Comparison of ENCODE assay signal across 9 mouse cellular contexts in genomic region chr7:45561624-45562520, GRCm38 (mm10). TPM values are rescaled to one million over a fixed set of nuclear protein-coding genes. Genes with fewer than 3 reads are reported as not detected.
DNase-seq lines count a peak whose midpoint lies in the region; ATAC-seq and TF ChIP-seq lines count a peak whose summit lies in the region.
"Had no signal": no experiment of that assay in that cellular context is flagged by ENCODE, and none has a peak within 500 bp of the region (broad histone marks: within the 10 kb centered on the region; RNA-seq: fewer than 3 reads in every experiment).

No protein-coding gene starts in this region.

- ATAC-seq in heart, embryonic 15.5 days (replicated peaks; ENCODE audit: insufficient number of reproducible peaks, insufficient read depth, low FRiP score, low read depth), result no peak; the same call in 1 of the 2 replicates
- ATAC-seq in embryonic facial prominence, embryonic 12.5 days (ENCODE audit: insufficient number of reproducible peaks, insufficient read depth, low FRiP score, low TSS enrichment), result no peak
- ATAC-seq in liver, embryonic 14.5 days (ENCODE audit: insufficient read depth), result peak; percentile 75

- 47% methylated on average over 12 of the region's 12 CpGs for WGBS in heart, embryonic 15.5 days
- 45% methylated on average over 12 of the region's 12 CpGs for WGBS in embryonic facial prominence, embryonic 12.5 days
- 25% methylated on average over 12 of the region's 12 CpGs for WGBS in liver, embryonic 14.5 days (ENCODE audit: insufficient replicate concordance)
- WGBS in thymus, adult 2 months, result 52% methylated on average over 12 of the region's 12 CpGs

- TF ChIP-seq CTCF in ES-Bruce4 (IDR thresholded peaks at IDR 0.05; ENCODE audit: low read depth, low read length), result no peak
- TF ChIP-seq CTCF in liver, embryonic 14.5 days (IDR thresholded peaks at IDR 0.05; ENCODE audit: low read depth), result 0 out of 2 replicates have a peak, but pooled peaks have one; percentile 9
- TF ChIP-seq CTCF in thymus, adult 2 months (IDR thresholded peaks at IDR 0.05; ENCODE audit: borderline replicate concordance, control insufficient read depth, extremely low read depth, insufficient read depth, low read length, poor library complexity), result no peak

- no peak for TF ChIP-seq POLR2A in ES-Bruce4 (IDR thresholded peaks at IDR 0.05; ENCODE audit: insufficient read depth, low read length)
- TF ChIP-seq POLR2A in thymus, adult 2 months (IDR thresholded peaks at IDR 0.05; ENCODE audit: control insufficient read depth, extremely low read depth, insufficient read depth, low read length, poor library complexity), result no peak

- H3K4me3 ChIP-seq in heart, embryonic 15.5 days, result no peak overlapping the region
- H3K4me3 ChIP-seq in ES-Bruce4 (ENCODE audit: low read depth, low read length), result peak overlapping the region; percentile 30
- no peak overlapping the region for H3K4me3 ChIP-seq in embryonic facial prominence, embryonic 12.5 days
- peak overlapping the region; percentile 15 to 38; a peak in 3 of 4 replicates for H3K4me3 ChIP-seq in liver, embryonic 14.5 days (ENCODE audit: insufficient read depth in 1 of 2, low read depth in 2 of 2, low read length in 2 of 2)
- H3K4me3 ChIP-seq in thymus, adult 2 months (ENCODE audit: control insufficient read depth, insufficient read depth, low read length), result no peak overlapping the region
- H3K4me3 ChIP-seq: forebrain, embryonic 10.5 days had no signal

- peaks cover 13% of the 10 kb centered on the region for H3K4me1 ChIP-seq in heart, embryonic 15.5 days (replicated peaks)
- peaks cover 9% of the 10 kb centered on the region for H3K4me1 ChIP-seq in ES-Bruce4 (ENCODE audit: control insufficient read depth, insufficient read depth, low read length)
- H3K4me1 ChIP-seq in embryonic facial prominence, embryonic 12.5 days, result peaks cover 8% of the 10 kb centered on the region; the same call in 1 of the 2 replicates
- peaks cover 8 to 23% of the 10 kb centered on the region in 2 experiments for H3K4me1 ChIP-seq in liver, embryonic 14.5 days (replicated peaks; ENCODE audit: control insufficient read depth in 2 of 2, insufficient read depth in 2 of 2, low read length in 1 of 2)
- H3K4me1 ChIP-seq in thymus, adult 2 months (replicated peaks; ENCODE audit: control insufficient read depth, insufficient read depth, low read length), result peaks cover 22% of the 10 kb centered on the region

- 0 out of 2 replicates have a peak, but pooled peaks have one; percentile 8 for TF ChIP-seq EP300 in ES-Bruce4 (IDR thresholded peaks at IDR 0.05; ENCODE audit: insufficient read depth, low read depth, low read length)
- no peak for TF ChIP-seq EP300 in liver, embryonic 14.5 days (IDR thresholded peaks at IDR 0.05; ENCODE audit: low read depth)

- H3K9me3 ChIP-seq in heart, embryonic 15.5 days (replicated peaks), result no peaks in the 10 kb centered on the region
- no peaks in the 10 kb centered on the region for H3K9me3 ChIP-seq in ES-Bruce4 (replicated peaks; ENCODE audit: control insufficient read depth, insufficient read depth, low read length, poor library complexity, severe bottlenecking)
- no peaks in the 10 kb centered on the region for H3K9me3 ChIP-seq in embryonic facial prominence, embryonic 12.5 days
- no peaks in the 10 kb centered on the region for H3K9me3 ChIP-seq in liver, embryonic 14.5 days (ENCODE audit: control insufficient read depth, low read length)
- H3K9me3 ChIP-seq: forebrain, embryonic 10.5 days had no signal

- no peak for DNase-seq in heart, postnatal 36 days
- DNase-seq in liver, embryonic 14.5 days (ENCODE audit: low read depth in 3 of 3, low spot score in 3 of 3), result no peak
- no peak for DNase-seq in thymus, postnatal 36 days
- DNase-seq in B cell, adult 2 months, result no peak
- no peak for DNase-seq in thymus, adult 2 months

- H3K4me2 ChIP-seq in heart, embryonic 15.5 days, result peak overlapping the region; percentile 29
- no peak overlapping the region for H3K4me2 ChIP-seq in embryonic facial prominence, embryonic 12.5 days (replicated peaks)
- H3K4me2 ChIP-seq in liver, embryonic 14.5 days (ENCODE audit: low read depth), result peak overlapping the region; percentile 52

- no peak overlapping the region for H3K9ac ChIP-seq in heart, embryonic 15.5 days
- H3K9ac ChIP-seq in ES-Bruce4 (ENCODE audit: low read depth, poor library complexity, severe bottlenecking), result peak overlapping the region; percentile 78
- no peak overlapping the region for H3K9ac ChIP-seq in embryonic facial prominence, embryonic 12.5 days
- H3K9ac ChIP-seq in liver, embryonic 14.5 days (replicated peaks), result peak overlapping the region; percentile 48

- no peak overlapping the region for H3K27ac ChIP-seq in heart, embryonic 15.5 days
- H3K27ac ChIP-seq in ES-Bruce4 (ENCODE audit: insufficient read depth, low read length), result peak overlapping the region; percentile 74
- H3K27ac ChIP-seq in embryonic facial prominence, embryonic 12.5 days, result peak overlapping the region; percentile 12; the same call in 1 of the 2 replicates
- H3K27ac ChIP-seq in liver, embryonic 14.5 days, result no peak overlapping the region
- H3K27ac ChIP-seq in thymus, adult 2 months (ENCODE audit: control insufficient read depth, insufficient read depth, low read length), result no peak overlapping the region
- H3K27ac ChIP-seq: forebrain, embryonic 10.5 days had no signal

- H3K36me3 ChIP-seq in heart, embryonic 15.5 days, result no peaks in the 10 kb centered on the region
- H3K36me3 ChIP-seq in ES-Bruce4 (ENCODE audit: control insufficient read depth, insufficient read depth, low read length, poor library complexity, severe bottlenecking), result no peaks in the 10 kb centered on the region
- H3K36me3 ChIP-seq in embryonic facial prominence, embryonic 12.5 days, result no peaks in the 10 kb centered on the region
- no peaks in the 10 kb centered on the region for H3K36me3 ChIP-seq in liver, embryonic 14.5 days (replicated peaks; ENCODE audit: control insufficient read depth, insufficient read depth, low read depth)
- H3K36me3 ChIP-seq in thymus, adult 2 months (ENCODE audit: control insufficient read depth, insufficient read depth, low read length), result no peaks in the 10 kb centered on the region
- H3K36me3 ChIP-seq: forebrain, embryonic 10.5 days had no signal

- intact Hi-C loops in heart, postnatal 36 days (cut with DNase I), result loop anchor here (1.0 to 2.0 kb wide), 3 partner anchors 31 to 111 kb away; no protein-coding TSS in a partner anchor

- no peaks in the 10 kb centered on the region for H3K27me3 ChIP-seq in heart, embryonic 15.5 days
- no peaks in the 10 kb centered on the region for H3K27me3 ChIP-seq in ES-Bruce4 (ENCODE audit: control insufficient read depth, insufficient read depth, low read length, poor library complexity, severe bottlenecking)
- H3K27me3 ChIP-seq in embryonic facial prominence, embryonic 12.5 days, result no peaks in the 10 kb centered on the region
- H3K27me3 ChIP-seq in liver, embryonic 14.5 days (ENCODE audit: control insufficient read depth, insufficient read depth, low read length), result no peaks in the 10 kb centered on the region
- no peaks in the 10 kb centered on the region for H3K27me3 ChIP-seq in thymus, adult 2 months (ENCODE audit: control insufficient read depth, insufficient read depth, low read length)

RNA-seq across cellular contexts. Expression of gene Hsd17b14, which starts 7.2 kb away (rescaled TPM):
- polyA plus RNA-seq in heart, embryonic 15.5 days (2015; fragmentation: Nextera tagmentation; extraction: Ambion mirVana), result 0.24 and 0.82 TPM in 2 replicates
- total RNA-seq in heart, postnatal 36 days (2021), result under 1 TPM; 0.41 to 0.67 TPM
- polyA plus RNA-seq in ES-Bruce4 (2011; ENCODE audit: insufficient read depth, insufficient read length, low read depth, missing spikeins), result 55.0 and 62.2 TPM in 2 replicates
- 0.56 and 1.5 TPM in 2 replicates for polyA plus RNA-seq in embryonic facial prominence, embryonic 12.5 days (2016; fragmentation: Nextera tagmentation; extraction: Ambion mirVana)
- 0.95 and 2.1 TPM in 2 replicates for polyA plus RNA-seq in liver, embryonic 14.5 days (2012; rRNA removed)
- polyA plus RNA-seq in liver, embryonic 14.5 days (2014; fragmentation: Nextera tagmentation; extraction: Ambion mirVana), result 1.2 and 2.5 TPM in 2 replicates
- 2.2 and 2.6 TPM in 2 replicates for polyA plus RNA-seq in thymus, adult 2 months (2012; rRNA removed)

RNA-seq across cellular contexts. Expression of gene Bcat2, which starts 8.1 kb away (rescaled TPM):
- 79.4 and 84.5 TPM in 2 replicates for polyA plus RNA-seq in heart, embryonic 15.5 days (2015; fragmentation: Nextera tagmentation; extraction: Ambion mirVana)
- total RNA-seq in heart, postnatal 36 days (2021), result 100 to 1,000 TPM; 232 to 235 TPM
- polyA plus RNA-seq in ES-Bruce4 (2011; ENCODE audit: insufficient read depth, insufficient read length, low read depth, missing spikeins), result 104 and 144 TPM in 2 replicates
- polyA plus RNA-seq in embryonic facial prominence, embryonic 12.5 days (2016; fragmentation: Nextera tagmentation; extraction: Ambion mirVana), result 49.9 and 59.3 TPM in 2 replicates
- 38.8 and 40.6 TPM in 2 replicates for polyA plus RNA-seq in liver, embryonic 14.5 days (2012; rRNA removed)
- polyA plus RNA-seq in liver, embryonic 14.5 days (2014; fragmentation: Nextera tagmentation; extraction: Ambion mirVana), result 35.9 and 39.4 TPM in 2 replicates
- 140 and 173 TPM in 2 replicates for polyA plus RNA-seq in thymus, adult 2 months (2012; rRNA removed)

RNA-seq across cellular contexts. Expression of gene Plekha4, which starts 35.7 kb away (rescaled TPM):
- 1.0 and 2.6 TPM in 2 replicates for polyA plus RNA-seq in heart, embryonic 15.5 days (2015; fragmentation: Nextera tagmentation; extraction: Ambion mirVana)
- total RNA-seq in heart, postnatal 36 days (2021), result 1 to 10 TPM; 2.7 to 3.2 TPM
- polyA plus RNA-seq in ES-Bruce4 (2011; ENCODE audit: insufficient read depth, insufficient read length, low read depth, missing spikeins), result 14.3 and 18.6 TPM in 2 replicates
- 3.0 and 3.2 TPM in 2 replicates for polyA plus RNA-seq in embryonic facial prominence, embryonic 12.5 days (2016; fragmentation: Nextera tagmentation; extraction: Ambion mirVana)
- polyA plus RNA-seq in liver, embryonic 14.5 days (2012; rRNA removed), result 0.52 and 0.90 TPM in 2 replicates
- polyA plus RNA-seq in liver, embryonic 14.5 days (2014; fragmentation: Nextera tagmentation; extraction: Ambion mirVana), result 0.40 and 0.41 TPM in 2 replicates
- polyA plus RNA-seq in thymus, adult 2 months (2012; rRNA removed), result 9.7 and 12.3 TPM in 2 replicates

RNA-seq across cellular contexts. Expression of gene Ppp1r15a, which starts 35.8 kb away (rescaled TPM):
- polyA plus RNA-seq in heart, embryonic 15.5 days (2015; fragmentation: Nextera tagmentation; extraction: Ambion mirVana), result 25.3 and 37.6 TPM in 2 replicates
- 10 to 100 TPM; 32.0 to 32.9 TPM for total RNA-seq in heart, postnatal 36 days (2021)
- polyA plus RNA-seq in ES-Bruce4 (2011; ENCODE audit: insufficient read depth, insufficient read length, low read depth, missing spikeins), result 15.5 and 18.6 TPM in 2 replicates
- polyA plus RNA-seq in embryonic facial prominence, embryonic 12.5 days (2016; fragmentation: Nextera tagmentation; extraction: Ambion mirVana), result 24.1 and 25.6 TPM in 2 replicates
- 79.3 and 140 TPM in 2 replicates for polyA plus RNA-seq in liver, embryonic 14.5 days (2012; rRNA removed)
- polyA plus RNA-seq in liver, embryonic 14.5 days (2014; fragmentation: Nextera tagmentation; extraction: Ambion mirVana), result 165 and 183 TPM in 2 replicates
- 27.6 and 35.3 TPM in 2 replicates for polyA plus RNA-seq in thymus, adult 2 months (2012; rRNA removed)

RNA-seq across cellular contexts. Expression of gene Nucb1, which starts 51.7 kb away (rescaled TPM):
- polyA plus RNA-seq in heart, embryonic 15.5 days (2015; fragmentation: Nextera tagmentation; extraction: Ambion mirVana), result 144 and 177 TPM in 2 replicates
- total RNA-seq in heart, postnatal 36 days (2021), result 100 to 1,000 TPM; 140 to 148 TPM
- 105 and 119 TPM in 2 replicates for polyA plus RNA-seq in ES-Bruce4 (2011; ENCODE audit: insufficient read depth, insufficient read length, low read depth, missing spikeins)
- 161 and 172 TPM in 2 replicates for polyA plus RNA-seq in embryonic facial prominence, embryonic 12.5 days (2016; fragmentation: Nextera tagmentation; extraction: Ambion mirVana)
- 48.2 and 58.8 TPM in 2 replicates for polyA plus RNA-seq in liver, embryonic 14.5 days (2012; rRNA removed)
- polyA plus RNA-seq in liver, embryonic 14.5 days (2014; fragmentation: Nextera tagmentation; extraction: Ambion mirVana), result 81.7 and 97.2 TPM in 2 replicates
- 204 and 216 TPM in 2 replicates for polyA plus RNA-seq in thymus, adult 2 months (2012; rRNA removed)

Comparison
In these comparisons a context has a peak if more than half of its experiments do, and no peak if none do; other contexts are left out.
1. H3K27ac ChIP-seq: peak in ES-Bruce4 (single experiment) and embryonic facial prominence, embryonic 12.5 days (single experiment); none in heart, embryonic 15.5 days (single experiment), liver, embryonic 14.5 days (single experiment) and thymus, adult 2 months (single experiment).
2. H3K4me3 ChIP-seq: peak in ES-Bruce4 (single experiment) and liver, embryonic 14.5 days (2 of 2); none in heart, embryonic 15.5 days (single experiment), embryonic facial prominence, embryonic 12.5 days (single experiment) and thymus, adult 2 months (single experiment).
3. H3K9ac ChIP-seq: peak in ES-Bruce4 (single experiment) and liver, embryonic 14.5 days (single experiment); none in heart, embryonic 15.5 days (single experiment) and embryonic facial prominence, embryonic 12.5 days (single experiment).
4. RNA of gene Hsd17b14, which starts 7.2 kb away (polyA plus RNA-seq): 55.0 to 62.2 TPM in ES-Bruce4; 2.2 to 2.6 TPM in thymus, adult 2 months, 0.95 to 2.5 TPM in liver, embryonic 14.5 days, 0.56 to 1.5 TPM in embryonic facial prominence, embryonic 12.5 days and 0.24 to 0.82 TPM in heart, embryonic 15.5 days; every median in the first group is over 10 times any median in the second.